Mouse (Mus musculus): ENCODE measurements around the gene H2-Eb1. TPM values are rescaled to one million over a fixed set of nuclear protein-coding genes. Genes with fewer than 3 reads are reported as not detected.

Gene H2-Eb1
- polyA plus RNA-seq, 1 experiment, result not detected

- Histone ChIP-seq H3K27me3 (ENCODE audit: control insufficient read depth, insufficient read depth, insufficient read length) (no peaks in the 10 kb centered on the region), H3K4me2 (ENCODE audit: low read depth) (no peak overlapping the region), H3K36me3 (ENCODE audit: control insufficient read depth, insufficient read depth) (no peaks in the 10 kb centered on the region), H3K79me2 (ENCODE audit: control insufficient read depth, insufficient read depth) (no peaks in the 10 kb centered on the region), H3K4me3 (no peak overlapping the region), H3ac (ENCODE audit: control insufficient read depth, insufficient read length) (no peak overlapping the region)
- TF ChIP-seq MYOD1 (IDR thresholded peaks at IDR 0.05; ENCODE audit: control insufficient read depth in 1 of 3, insufficient read length in 2 of 3, low read depth in 2 of 3), result no peak
- TF ChIP-seq TCF12 (IDR thresholded peaks at IDR 0.05; ENCODE audit: insufficient read depth, poor library complexity, severe bottlenecking), result no peak
- no peak for TF ChIP-seq SRF (IDR thresholded peaks at IDR 0.05; ENCODE audit: control insufficient read depth, insufficient read length, low read depth)
- TF ChIP-seq POLR2AphosphoS2 (IDR thresholded peaks at IDR 0.05; ENCODE audit: insufficient read length, low read depth), result no peak
- no peak for TF ChIP-seq TCF3 (IDR thresholded peaks at IDR 0.05; ENCODE audit: insufficient read length, low read depth)
- no peak for TF ChIP-seq CEBPB (IDR thresholded peaks at IDR 0.05; ENCODE audit: insufficient read depth, poor library complexity, severe bottlenecking)
- no peak for TF ChIP-seq POLR2A (IDR thresholded peaks at IDR 0.05; ENCODE audit: insufficient read length, low read depth)
- no peak for TF ChIP-seq MYOG (IDR thresholded peaks at IDR 0.05; ENCODE audit: control insufficient read depth in 1 of 3, insufficient read depth in 1 of 3, insufficient read length in 2 of 3, low read depth in 2 of 3)
Measured at GRCm38 (mm10) chr17:34363676-34364310, 58.1 kb downstream of the H2-Eb1 start.

GRCm38 (mm10) chr17:34365031-34365430 lies 59.4 kb downstream of the H2-Eb1 start:
- Histone ChIP-seq H3K36me3 (ENCODE audit: control insufficient read depth, insufficient read depth) (no peaks in the 10 kb centered on the region), H3K27me3 (ENCODE audit: control insufficient read depth, insufficient read depth, insufficient read length) (no peaks in the 10 kb centered on the region), H3ac (ENCODE audit: control insufficient read depth, insufficient read length) (no peak overlapping the region), H3K79me2 (ENCODE audit: control insufficient read depth, insufficient read depth) (no peaks in the 10 kb centered on the region), H3K4me2 (ENCODE audit: low read depth) (no peak overlapping the region), H3K4me3 (no peak overlapping the region)
- TF ChIP-seq POLR2AphosphoS2 (IDR thresholded peaks at IDR 0.05; ENCODE audit: insufficient read length, low read depth), result no peak
- no peak for TF ChIP-seq MYOG (IDR thresholded peaks at IDR 0.05; ENCODE audit: control insufficient read depth in 1 of 3, insufficient read depth in 1 of 3, insufficient read length in 2 of 3, low read depth in 2 of 3)
- no peak for TF ChIP-seq USF1 (IDR thresholded peaks at IDR 0.05; ENCODE audit: low read depth)
- no peak for TF ChIP-seq REST (IDR thresholded peaks at IDR 0.05; ENCODE audit: insufficient read depth, insufficient read length)
- no peak for TF ChIP-seq MYOD1 (IDR thresholded peaks at IDR 0.05; ENCODE audit: control insufficient read depth in 1 of 3, insufficient read length in 2 of 3, low read depth in 2 of 3)
- no peak for TF ChIP-seq POLR2A (IDR thresholded peaks at IDR 0.05; ENCODE audit: insufficient read length, low read depth)
- TF ChIP-seq MAX (IDR thresholded peaks at IDR 0.05; ENCODE audit: low read depth), result no peak
- TF ChIP-seq CEBPB (IDR thresholded peaks at IDR 0.05; ENCODE audit: insufficient read depth, poor library complexity, severe bottlenecking), result no peak
- TF ChIP-seq TCF12 (IDR thresholded peaks at IDR 0.05; ENCODE audit: insufficient read depth, poor library complexity, severe bottlenecking), result no peak
- no peak for TF ChIP-seq TCF3 (IDR thresholded peaks at IDR 0.05; ENCODE audit: insufficient read length, low read depth)
- no peak for TF ChIP-seq E2F4 (IDR thresholded peaks at IDR 0.05; ENCODE audit: insufficient read depth)
- TF ChIP-seq SRF (IDR thresholded peaks at IDR 0.05; ENCODE audit: control insufficient read depth, insufficient read length, low read depth), result no peak

Other genes starting within 250 kb of the H2-Eb1 start
- gene H2-Oa, start 213.5 kb upstream of the H2-Eb1 start, polyA plus RNA-seq (2012; fragmentation: generic; extraction: Trizol), result 0.07 TPM
- 7.2 TPM for gene H2-DMa, start 186.3 kb upstream of the H2-Eb1 start, polyA plus RNA-seq (2012; fragmentation: generic; extraction: Trizol)
- 90.1 TPM for gene Brd2, start 183.2 kb upstream of the H2-Eb1 start, polyA plus RNA-seq (2012; fragmentation: generic; extraction: Trizol)
- gene H2-DMb2, start 162.6 kb upstream of the H2-Eb1 start, polyA plus RNA-seq (2012; fragmentation: generic; extraction: Trizol), result not detected
- gene H2-DMb1, start 152.8 kb upstream of the H2-Eb1 start, polyA plus RNA-seq (2012; fragmentation: generic; extraction: Trizol), result not detected
- 0.62 TPM for gene Tap1, start 118.3 kb upstream of the H2-Eb1 start, polyA plus RNA-seq (2012; fragmentation: generic; extraction: Trizol)
- gene Psmb9, start 118.1 kb upstream of the H2-Eb1 start, polyA plus RNA-seq (2012; fragmentation: generic; extraction: Trizol), result 0.26 TPM
- 0.44 TPM for gene Psmb8, start 108.1 kb upstream of the H2-Eb1 start, polyA plus RNA-seq (2012; fragmentation: generic; extraction: Trizol)
- 5.3 TPM for gene Tap2, start 102.3 kb upstream of the H2-Eb1 start, polyA plus RNA-seq (2012; fragmentation: generic; extraction: Trizol)
- gene H2-Ob, start 67.0 kb upstream of the H2-Eb1 start, polyA plus RNA-seq (2012; fragmentation: generic; extraction: Trizol), result not detected
- not detected for gene H2-Ab1, start 48.2 kb upstream of the H2-Eb1 start, polyA plus RNA-seq (2012; fragmentation: generic; extraction: Trizol)
- not detected for gene H2-Aa, start 18.0 kb upstream of the H2-Eb1 start, polyA plus RNA-seq (2012; fragmentation: generic; extraction: Trizol)
- gene H2-Eb2, start 19.8 kb downstream of the H2-Eb1 start, polyA plus RNA-seq (2012; fragmentation: generic; extraction: Trizol), result not detected
- gene Btnl2, start 49.0 kb downstream of the H2-Eb1 start, polyA plus RNA-seq (2012; fragmentation: generic; extraction: Trizol), result not detected
- gene Btnl1, start 71.3 kb downstream of the H2-Eb1 start, polyA plus RNA-seq (2012; fragmentation: generic; extraction: Trizol), result not detected
- not detected for gene BC051142, start 93.0 kb downstream of the H2-Eb1 start, polyA plus RNA-seq (2012; fragmentation: generic; extraction: Trizol)
- gene Btnl4, start 171.5 kb downstream of the H2-Eb1 start, polyA plus RNA-seq (2012; fragmentation: generic; extraction: Trizol), result not detected
- gene Btnl6, start 211.5 kb downstream of the H2-Eb1 start, polyA plus RNA-seq (2012; fragmentation: generic; extraction: Trizol), result not detected

All from myocyte (in vitro differentiated cells).